Mouse (Mus musculus): ENCODE data around the gene Hmgn3. TPM values are rescaled to one million over a fixed set of nuclear protein-coding genes. Genes with fewer than 3 reads are reported as not detected.
"Not testable (repeated sequence)": the region's sequence is repeated elsewhere in the genome, so short reads cannot be mapped to it uniquely, and the experiment has no call there.

Gene Hmgn3
- polyA plus RNA-seq, 1 experiment from 2014 or later, result 160 TPM

DNA sequence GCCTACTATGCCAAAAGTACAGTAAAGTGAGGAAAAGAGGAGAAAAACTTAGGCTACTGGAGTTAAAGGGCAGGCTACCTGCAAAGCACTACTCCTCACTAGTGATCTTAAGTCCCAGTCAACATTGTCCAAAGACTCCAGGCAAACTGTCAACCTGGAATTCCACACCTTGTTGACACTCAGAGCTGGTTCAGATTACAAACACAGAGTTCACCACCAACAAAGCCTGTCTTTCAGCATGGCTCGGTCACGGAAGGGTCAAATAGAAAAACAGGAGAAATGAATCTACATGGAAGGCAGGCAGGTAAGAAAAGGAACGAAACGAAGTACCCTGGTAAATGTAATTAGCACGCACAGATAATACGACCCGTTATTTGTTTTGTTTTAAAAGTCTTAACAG lies 18.6 kb downstream of the Hmgn3 start:
- Histone ChIP-seq H3K4me2 (ENCODE audit: low read length) (no peak overlapping the region), H3K27me3 (ENCODE audit: insufficient read depth, low read length) (no peaks in the 10 kb centered on the region), H3K27ac (no peak overlapping the region), H3K9me3 (replicated peaks; ENCODE audit: low read length) (no peaks in the 10 kb centered on the region), H3K4me3 (replicated peaks; ENCODE audit: low read depth, low read length) (no peak overlapping the region), H3K4me1 (replicated peaks; ENCODE audit: insufficient read depth, low read length) (no peaks in the 10 kb centered on the region), H3K36me3 (ENCODE audit: insufficient read depth, low read length) (no peaks in the 10 kb centered on the region), H3K9ac (ENCODE audit: low read depth, low read length) (no peak overlapping the region)
- TF ChIP-seq CTCF (IDR thresholded peaks at IDR 0.05; ENCODE audit: low read depth), result no peak
- no peak for ATAC-seq (replicated peaks; ENCODE audit: low FRiP score, low read depth)
- no peak for DNase-seq (ENCODE audit: low spot score)
- 46% methylated on average over 7 of the region's 7 CpGs for WGBS

DNA sequence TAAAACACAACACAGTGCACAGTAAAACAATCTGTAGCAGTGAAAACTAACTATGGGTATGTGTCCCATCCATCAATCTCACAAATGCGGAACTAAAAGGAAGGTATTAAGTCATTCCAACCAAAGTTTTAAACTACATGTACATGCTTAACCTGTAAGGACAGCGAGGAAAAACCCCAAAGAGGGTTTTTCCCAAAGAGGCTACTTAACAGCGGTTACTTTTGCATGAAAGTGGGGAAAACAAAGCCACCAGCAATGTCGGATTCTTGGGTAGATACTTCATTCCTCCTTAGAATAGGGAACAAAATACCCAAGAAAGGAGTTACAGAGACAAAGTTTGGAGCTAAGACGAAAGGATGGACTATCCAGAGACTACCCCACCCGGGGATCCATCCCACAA lies 20.0 kb downstream of the Hmgn3 start:
- not testable (repeated sequence) for H3K27ac ChIP-seq; ATAC-seq (replicated peaks; ENCODE audit: low FRiP score, low read depth); H3K4me1 ChIP-seq (replicated peaks; ENCODE audit: insufficient read depth, low read length); H3K4me2 ChIP-seq (ENCODE audit: low read length); H3K27me3 ChIP-seq (ENCODE audit: insufficient read depth, low read length); DNase-seq (ENCODE audit: low spot score); H3K36me3 ChIP-seq (ENCODE audit: insufficient read depth, low read length); H3K4me3 ChIP-seq (replicated peaks; ENCODE audit: low read depth, low read length); H3K9ac ChIP-seq (ENCODE audit: low read depth, low read length); H3K9me3 ChIP-seq (replicated peaks; ENCODE audit: low read length)
- 92% methylated on average over 6 of the region's 6 CpGs for WGBS

DNA sequence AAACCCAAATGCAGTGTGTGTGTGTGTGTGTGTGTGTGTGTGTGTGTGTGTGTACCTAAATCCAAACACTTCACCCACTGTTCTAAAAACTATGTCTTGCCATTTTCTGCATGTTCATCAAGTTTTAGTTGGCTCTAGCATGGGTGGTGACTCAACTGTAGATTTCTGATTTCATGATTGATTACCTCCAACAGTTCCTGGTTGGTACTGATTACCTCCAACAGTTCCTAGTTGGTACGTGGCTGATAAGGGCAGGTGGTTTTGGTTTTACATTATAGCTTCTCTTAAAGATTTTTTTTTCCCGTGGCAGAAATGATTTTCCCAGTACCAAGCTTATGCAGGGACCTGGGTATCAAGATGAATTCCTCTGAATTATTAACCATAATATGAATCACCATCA lies 27.3 kb downstream of the Hmgn3 start:
- DNase-seq (ENCODE audit: low spot score), result no peak
- H3K9me3 ChIP-seq (replicated peaks; ENCODE audit: low read length), result no peaks in the 10 kb centered on the region
- H3K9ac ChIP-seq (ENCODE audit: low read depth, low read length), result no peak overlapping the region
- 70% methylated on average over 2 of the region's 2 CpGs for WGBS
- no peak overlapping the region for H3K4me2 ChIP-seq (ENCODE audit: low read length)
- no peak overlapping the region for H3K4me3 ChIP-seq (replicated peaks; ENCODE audit: low read depth, low read length)
- no peak for ATAC-seq (replicated peaks; ENCODE audit: low FRiP score, low read depth)
- H3K4me1 ChIP-seq (replicated peaks; ENCODE audit: insufficient read depth, low read length), result no peaks in the 10 kb centered on the region
- no peaks in the 10 kb centered on the region for H3K27me3 ChIP-seq (ENCODE audit: insufficient read depth, low read length)
- no peak overlapping the region for H3K27ac ChIP-seq
- TF ChIP-seq CTCF (IDR thresholded peaks at IDR 0.05; ENCODE audit: low read depth), result no peak
- H3K36me3 ChIP-seq (ENCODE audit: insufficient read depth, low read length), result no peaks in the 10 kb centered on the region

DNA sequence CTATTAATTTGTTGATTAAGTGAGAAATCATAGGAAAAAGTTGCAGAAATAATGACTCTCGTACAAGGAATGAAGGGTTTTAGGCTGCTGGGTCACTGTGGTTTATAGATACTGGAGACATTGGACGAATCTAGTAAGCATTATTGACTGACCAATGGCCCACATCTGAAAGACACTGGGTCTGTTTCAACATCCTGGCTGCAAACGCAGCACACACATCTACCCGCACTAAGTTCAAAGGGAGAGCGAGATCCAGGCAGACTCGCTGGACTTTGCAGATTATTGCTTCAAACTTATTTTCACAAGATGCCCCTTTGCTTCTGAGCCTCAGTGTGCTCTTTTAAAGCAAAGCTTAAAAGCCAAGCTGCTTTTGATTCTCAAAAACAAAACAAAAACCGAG lies 29.0 kb downstream of the Hmgn3 start:
- no peaks in the 10 kb centered on the region for H3K9me3 ChIP-seq (replicated peaks; ENCODE audit: low read length)
- no peak for TF ChIP-seq CTCF (IDR thresholded peaks at IDR 0.05; ENCODE audit: low read depth)
- 64% methylated on average over 7 of the region's 7 CpGs for WGBS
- ATAC-seq (replicated peaks; ENCODE audit: low FRiP score, low read depth), result no peak
- H3K27me3 ChIP-seq (ENCODE audit: insufficient read depth, low read length), result no peaks in the 10 kb centered on the region
- H3K4me1 ChIP-seq (replicated peaks; ENCODE audit: insufficient read depth, low read length), result no peaks in the 10 kb centered on the region
- H3K4me3 ChIP-seq (replicated peaks; ENCODE audit: low read depth, low read length), result no peak overlapping the region
- H3K4me2 ChIP-seq (ENCODE audit: low read length), result no peak overlapping the region
- DNase-seq (ENCODE audit: low spot score), result no peak
- H3K27ac ChIP-seq, result no peak overlapping the region
- H3K36me3 ChIP-seq (ENCODE audit: insufficient read depth, low read length), result no peaks in the 10 kb centered on the region
- no peak overlapping the region for H3K9ac ChIP-seq (ENCODE audit: low read depth, low read length)

DNA sequence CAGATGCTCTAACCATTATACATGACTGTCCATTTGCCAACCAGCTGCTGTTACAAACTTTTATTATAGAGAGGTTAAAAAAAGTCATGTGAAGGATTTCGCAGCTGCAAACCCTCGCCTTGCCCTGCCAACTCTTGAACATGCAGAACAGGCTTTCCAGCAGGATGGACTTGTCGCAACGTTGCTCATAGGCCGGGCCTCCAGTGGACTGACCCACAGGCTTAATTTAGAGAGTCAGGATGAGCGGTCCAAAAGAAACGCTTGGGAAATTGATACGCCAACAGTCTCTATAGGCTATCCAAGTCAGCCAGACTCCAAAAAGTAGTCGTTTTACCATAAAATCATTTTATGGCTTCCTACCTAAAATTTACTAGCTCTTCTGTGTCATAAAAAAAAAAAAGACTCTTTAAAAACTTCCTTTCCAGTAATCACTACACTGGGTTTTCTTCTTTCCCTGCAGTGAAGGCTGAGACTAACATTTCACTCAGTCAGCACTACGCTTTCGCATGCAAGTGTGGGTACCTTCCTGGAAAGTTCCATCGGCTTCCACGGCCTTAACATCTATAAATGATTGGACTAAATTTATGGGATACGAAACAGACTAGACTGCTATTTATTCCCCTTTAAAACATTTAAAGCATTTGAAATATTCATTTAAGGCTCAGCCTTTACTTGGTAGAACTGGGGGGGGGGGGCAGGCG lies 29.6 kb downstream of the Hmgn3 start:
- DNase-seq (ENCODE audit: low spot score) (peak; percentile 24), ATAC-seq (replicated peaks; ENCODE audit: low FRiP score, low read depth) (no peak)
- H3K36me3 ChIP-seq (ENCODE audit: insufficient read depth, low read length), result no peaks in the 10 kb centered on the region
- H3K27ac ChIP-seq, result no peak overlapping the region
- 69% methylated on average over 15 of the region's 15 CpGs for WGBS
- no peak overlapping the region for H3K4me2 ChIP-seq (ENCODE audit: low read length)
- no peaks in the 10 kb centered on the region for H3K4me1 ChIP-seq (replicated peaks; ENCODE audit: insufficient read depth, low read length)
- no peaks in the 10 kb centered on the region for H3K9me3 ChIP-seq (replicated peaks; ENCODE audit: low read length)
- no peak overlapping the region for H3K9ac ChIP-seq (ENCODE audit: low read depth, low read length)
- H3K27me3 ChIP-seq (ENCODE audit: insufficient read depth, low read length), result no peaks in the 10 kb centered on the region
- no peak for TF ChIP-seq CTCF (IDR thresholded peaks at IDR 0.05; ENCODE audit: low read depth)
- no peak overlapping the region for H3K4me3 ChIP-seq (replicated peaks; ENCODE audit: low read depth, low read length)

DNA sequence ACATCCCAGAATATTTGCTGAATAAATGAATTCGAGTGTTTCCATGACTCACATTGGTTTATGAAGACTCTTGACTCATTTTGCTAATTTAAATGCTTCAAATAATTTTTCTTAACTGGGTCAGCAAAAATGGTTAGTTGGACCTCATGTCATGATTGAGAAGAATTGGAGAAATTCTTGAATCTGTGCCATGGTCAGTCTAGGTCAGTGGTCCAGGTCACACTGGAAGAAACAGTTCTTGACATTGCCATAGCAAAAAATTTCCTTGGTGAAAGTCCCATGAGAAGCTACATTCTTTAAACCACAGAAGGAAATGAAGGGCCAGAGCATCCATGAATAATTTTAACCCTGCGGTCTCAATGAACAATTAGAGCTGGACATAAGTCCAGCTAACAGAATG lies 30.8 kb downstream of the Hmgn3 start:
- Histone ChIP-seq H3K9me3 (replicated peaks; ENCODE audit: low read length) (no peaks in the 10 kb centered on the region), H3K36me3 (ENCODE audit: insufficient read depth, low read length) (no peaks in the 10 kb centered on the region), H3K27me3 (ENCODE audit: insufficient read depth, low read length) (no peaks in the 10 kb centered on the region), H3K27ac (no peak overlapping the region), H3K9ac (ENCODE audit: low read depth, low read length) (no peak overlapping the region), H3K4me3 (replicated peaks; ENCODE audit: low read depth, low read length) (no peak overlapping the region), H3K4me1 (replicated peaks; ENCODE audit: insufficient read depth, low read length) (no peaks in the 10 kb centered on the region), H3K4me2 (ENCODE audit: low read length) (no peak overlapping the region)
- TF ChIP-seq CTCF (IDR thresholded peaks at IDR 0.05; ENCODE audit: low read depth), result no peak
- DNase-seq (ENCODE audit: low spot score), result no peak
- ATAC-seq (replicated peaks; ENCODE audit: low FRiP score, low read depth), result no peak
- 82% methylated on average over 2 of the region's 2 CpGs for whole genome bisulfite sequencing

DNA sequence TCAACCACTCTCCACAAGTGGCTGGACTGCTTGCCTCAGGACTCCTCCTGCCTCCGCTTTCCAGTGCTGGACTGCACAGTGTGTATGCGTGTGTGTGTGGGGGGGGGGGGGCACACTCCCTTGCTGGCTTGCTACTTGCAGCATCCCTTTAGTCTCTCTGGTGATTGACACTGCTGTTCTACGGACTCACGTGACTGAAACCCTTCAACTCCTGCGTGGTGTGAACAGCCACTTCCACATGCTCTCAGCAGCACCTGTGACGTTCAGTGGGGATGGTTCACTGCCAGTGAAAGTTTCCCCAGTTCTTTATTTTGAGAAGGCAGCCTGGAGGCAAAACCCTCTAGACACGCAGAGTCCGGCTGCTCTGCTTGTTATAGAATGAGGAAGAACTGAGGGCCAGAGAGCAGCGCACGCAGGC lies 32.7 kb downstream of the Hmgn3 start:
- DNase-seq (ENCODE audit: low spot score) (no peak), ATAC-seq (replicated peaks; ENCODE audit: low FRiP score, low read depth) (no peak)
- Histone ChIP-seq H3K4me2 (ENCODE audit: low read length) (no peak overlapping the region), H3K4me3 (replicated peaks; ENCODE audit: low read depth, low read length) (no peak overlapping the region), H3K36me3 (ENCODE audit: insufficient read depth, low read length) (no peaks in the 10 kb centered on the region), H3K9me3 (replicated peaks; ENCODE audit: low read length) (no peaks in the 10 kb centered on the region), H3K9ac (ENCODE audit: low read depth, low read length) (no peak overlapping the region), H3K27me3 (ENCODE audit: insufficient read depth, low read length) (no peaks in the 10 kb centered on the region), H3K27ac (no peak overlapping the region), H3K4me1 (replicated peaks; ENCODE audit: insufficient read depth, low read length) (no peaks in the 10 kb centered on the region)
- TF ChIP-seq CTCF (IDR thresholded peaks at IDR 0.05; ENCODE audit: low read depth), result no peak
- 82% methylated on average over 10 of the region's 10 CpGs for WGBS
